Mouse (Mus musculus) adrenal gland, postnatal 14 days (tissue): ENCODE results near the gene Ramp2. TPM values are rescaled to one million over a fixed set of nuclear protein-coding genes. Genes with fewer than 3 reads are reported as not detected.

ENCODE experiments used
- DNase-seq: peaks from one replicate; pipeline ENCODE4 v3.0.0; 2021; ENCODE audit warnings: mixed read lengths
- long read RNA-seq, 2 experiments: library from polyadenylated mRNA; stranded (forward); transcript quantifications; one replicate each; pipeline ENCODE4 v2.0.0; 2021
- total RNA-seq: library from RNA; stranded (reverse); gene quantifications from 2 replicates; pipeline ENCODE4 v1.2.3, GENCODE M21; 2021

Ramp2 gene
- 107 and 145 TPM in 2 replicates for total RNA-seq
- long read RNA-seq, experiment 1, transcript Ramp2-204 (4 exons, 1,178 nt): major isoform, 53 of 73 reads
- long read RNA-seq, experiment 1, partial matches to known transcripts: 2 of 73 reads
- long read RNA-seq, experiment 1, other reads (novel, unspliced or antisense): 14 of 73 reads
- long read RNA-seq, experiment 2, transcript Ramp2-204 (4 exons, 1,178 nt): major isoform, 39 of 51 reads
- long read RNA-seq, experiment 2, partial matches to known transcripts: 1 of 51 reads
- long read RNA-seq, experiment 2, other reads (novel, unspliced or antisense): 9 of 51 reads

DNA sequence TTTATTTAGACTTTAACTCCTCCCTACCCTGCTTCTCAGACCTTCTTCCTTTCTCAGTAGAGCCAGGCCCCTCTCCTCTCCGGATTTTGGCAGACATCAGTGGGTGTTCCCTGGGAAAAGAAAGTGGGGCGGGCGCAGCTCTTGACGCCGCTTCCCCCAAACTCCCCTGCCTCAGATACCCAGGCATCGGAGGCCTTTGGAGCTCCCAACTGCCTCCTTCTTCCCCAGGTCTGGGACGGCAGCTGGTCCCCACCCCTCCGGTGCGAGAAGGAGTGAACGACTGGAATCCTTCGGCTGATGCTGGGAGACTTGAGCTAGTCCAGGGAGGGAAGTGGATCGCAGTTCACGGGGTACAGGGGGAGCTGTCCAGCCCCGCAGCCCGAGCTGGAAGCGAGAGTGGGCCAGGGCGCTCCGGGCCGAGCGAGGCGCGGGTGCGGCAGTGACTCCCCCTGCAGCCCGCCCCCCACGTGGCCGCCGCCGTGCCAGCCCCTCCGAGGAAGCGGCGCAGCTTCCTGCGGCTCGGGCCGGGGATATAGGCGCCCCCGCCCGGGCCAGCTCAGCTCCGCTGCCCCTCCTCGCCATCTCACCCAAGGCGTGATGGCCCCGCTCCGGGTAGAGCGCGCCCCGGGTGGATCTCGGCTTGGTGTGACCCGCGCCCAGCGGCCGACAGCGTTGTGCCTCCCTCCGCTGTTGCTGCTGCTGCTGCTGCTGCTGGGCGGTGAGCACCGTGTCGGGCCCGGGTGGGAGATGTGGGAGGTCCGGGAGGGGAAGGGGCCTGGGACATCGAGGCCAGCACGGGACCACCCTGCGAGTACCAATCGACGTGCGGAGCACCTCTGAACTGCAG, at the start of gene Ramp2:
Gene Ramp2 (plus strand): TSS at position 174 of the 847 bp plus-strand sequence.
- peak; percentile 72 for DNase-seq

DNA sequence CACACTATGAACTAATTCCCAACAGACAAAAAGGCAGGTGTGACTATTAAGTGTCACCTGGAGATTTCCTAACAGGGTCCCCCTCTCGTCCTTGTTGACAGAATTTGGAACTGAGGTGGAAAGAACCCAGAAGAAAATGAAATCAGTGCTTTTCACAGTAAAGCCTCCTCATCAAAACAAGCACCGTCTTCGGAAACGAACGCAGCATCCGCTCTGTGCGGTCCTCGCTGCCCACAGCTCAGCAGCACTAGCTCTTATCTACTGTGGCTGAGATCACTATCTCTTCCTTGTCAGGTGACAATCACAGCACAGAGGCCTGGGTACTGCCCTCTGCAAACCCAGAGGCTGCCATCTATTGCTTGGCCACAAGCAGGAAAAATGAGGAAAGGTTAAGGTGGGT, 49.7 kb upstream of the Ramp2 start:
- no peak for DNase-seq

DNA sequence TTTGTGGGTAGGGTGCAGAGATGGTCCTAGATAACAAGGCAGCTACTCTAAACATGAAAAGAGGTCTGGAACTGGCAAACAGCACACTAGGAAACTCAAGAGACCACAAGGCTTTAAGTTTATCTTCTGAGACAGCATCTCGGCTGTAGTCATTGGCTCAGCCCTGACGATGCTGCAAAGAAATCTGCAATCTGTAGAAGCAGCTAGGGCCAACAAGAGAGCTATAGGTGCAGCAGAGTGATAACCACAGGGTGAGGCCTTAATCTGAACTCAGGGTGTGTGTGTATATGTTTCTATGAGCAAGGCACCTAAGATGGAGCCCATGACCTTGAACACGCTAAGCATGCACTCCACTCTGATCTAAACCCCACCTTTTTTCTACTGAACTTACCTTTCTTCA, 46.3 kb upstream of the Ramp2 start:
- DNase-seq: no peak

DNA sequence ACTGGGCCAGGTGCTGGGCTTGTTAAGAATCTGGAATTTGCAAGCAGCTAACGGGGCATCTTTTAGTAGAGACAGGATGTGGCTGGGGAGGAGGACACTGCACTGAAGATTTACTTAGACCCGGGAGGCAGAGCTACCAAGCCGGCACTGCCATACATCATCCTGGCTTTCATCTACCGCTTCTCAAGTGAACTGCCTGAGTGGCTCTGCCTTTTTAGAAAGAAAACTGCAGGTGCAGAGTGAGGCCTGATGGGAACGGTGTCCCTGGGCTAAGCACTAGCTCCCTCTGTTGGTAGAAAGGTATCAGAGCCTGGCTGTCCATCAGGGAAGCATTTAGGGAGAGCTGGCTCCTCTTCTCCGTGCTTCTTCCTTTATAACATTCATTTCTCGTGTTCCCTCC, 44.8 kb upstream of the Ramp2 start:
- peak; percentile 66 for DNase-seq

DNA sequence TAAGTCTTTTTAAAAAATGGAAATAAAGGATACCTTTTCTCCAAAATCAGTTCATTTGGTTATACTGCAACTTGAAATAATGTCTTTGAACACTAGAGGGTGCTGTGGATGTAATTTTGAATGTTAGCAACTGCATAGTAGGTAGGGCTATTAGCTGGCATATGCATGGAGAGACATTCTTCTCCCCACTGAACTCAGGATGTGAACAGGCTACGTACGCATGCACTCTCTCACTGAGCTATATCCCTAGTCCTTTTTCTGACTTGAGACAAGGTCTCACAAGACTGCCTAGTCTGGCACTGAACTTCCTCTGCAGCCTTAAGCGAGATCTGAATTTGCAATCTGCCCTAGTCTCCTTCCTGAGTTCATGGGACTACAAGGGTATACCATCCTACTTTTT, 33.9 kb upstream of the Ramp2 start:
- DNase-seq: peak; percentile 21

DNA sequence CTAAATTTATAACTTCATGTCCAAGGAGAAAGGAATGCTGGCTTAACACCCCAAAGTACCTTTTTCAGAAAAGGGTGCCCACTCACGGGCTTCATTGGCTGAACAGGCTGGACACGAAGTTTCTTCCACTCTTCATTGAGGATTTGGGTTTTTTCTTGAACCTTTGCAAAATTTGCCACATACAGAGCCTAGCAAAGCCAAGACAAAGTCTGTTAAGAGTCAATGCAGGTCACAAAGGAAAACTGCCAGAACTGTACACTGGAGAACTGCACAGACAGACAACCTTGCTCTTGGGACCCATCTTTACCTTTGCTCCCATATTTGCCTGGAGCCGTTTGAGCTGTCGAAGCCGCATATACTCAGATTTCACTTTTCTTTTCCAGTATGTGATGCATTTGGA, 28.9 kb upstream of the Ramp2 start:
- no peak for DNase-seq

DNA sequence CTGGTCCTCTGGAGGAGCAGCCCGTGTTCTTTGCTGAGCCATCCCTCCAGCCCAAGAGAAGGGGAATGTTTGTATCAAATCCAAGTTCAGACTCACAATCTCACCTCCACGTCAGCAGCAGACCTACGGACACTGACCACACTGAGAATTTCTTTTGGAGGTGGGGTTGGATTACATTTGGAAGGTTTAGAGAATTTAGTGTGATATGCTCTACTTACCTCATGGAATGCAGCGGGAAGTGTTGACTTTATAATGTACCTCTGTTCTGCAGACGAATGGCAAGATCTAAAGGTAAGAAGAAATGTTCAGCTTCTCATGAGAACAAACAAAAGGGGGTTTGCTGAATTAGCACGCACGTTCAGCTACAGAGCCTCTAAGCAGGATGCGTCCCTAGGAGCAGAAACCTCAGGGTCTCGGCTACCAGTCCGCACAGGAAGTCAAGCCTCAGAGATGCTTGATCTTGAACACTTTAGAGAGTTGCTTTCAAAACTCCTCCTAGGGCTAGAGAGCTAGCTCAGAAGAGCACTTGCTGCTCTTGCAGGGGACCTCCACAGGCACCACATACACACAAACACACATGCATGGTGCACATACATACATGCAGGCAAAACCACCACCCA, 27.3 kb upstream of the Ramp2 start:
- no peak for DNase-seq

DNA sequence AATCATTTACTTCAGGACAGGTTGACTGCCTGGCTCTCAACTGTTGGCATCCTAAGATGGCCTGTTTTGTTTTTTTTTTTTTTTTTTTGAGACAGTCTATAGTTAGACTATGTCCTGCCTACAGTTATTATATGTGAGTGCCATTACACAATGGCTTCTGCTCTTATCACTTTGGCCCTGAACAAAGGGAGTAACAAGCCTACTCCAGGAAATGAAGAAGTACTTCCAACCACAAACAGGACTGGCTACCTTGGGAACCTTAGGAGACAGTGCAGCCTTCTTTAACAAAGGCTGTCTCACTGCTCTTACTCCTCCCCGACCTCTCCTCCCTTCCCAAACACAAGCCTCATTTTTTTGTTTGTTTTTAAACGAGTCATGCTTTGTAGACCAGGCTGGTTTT, 25.0 kb upstream of the Ramp2 start:
- DNase-seq: no peak

DNA sequence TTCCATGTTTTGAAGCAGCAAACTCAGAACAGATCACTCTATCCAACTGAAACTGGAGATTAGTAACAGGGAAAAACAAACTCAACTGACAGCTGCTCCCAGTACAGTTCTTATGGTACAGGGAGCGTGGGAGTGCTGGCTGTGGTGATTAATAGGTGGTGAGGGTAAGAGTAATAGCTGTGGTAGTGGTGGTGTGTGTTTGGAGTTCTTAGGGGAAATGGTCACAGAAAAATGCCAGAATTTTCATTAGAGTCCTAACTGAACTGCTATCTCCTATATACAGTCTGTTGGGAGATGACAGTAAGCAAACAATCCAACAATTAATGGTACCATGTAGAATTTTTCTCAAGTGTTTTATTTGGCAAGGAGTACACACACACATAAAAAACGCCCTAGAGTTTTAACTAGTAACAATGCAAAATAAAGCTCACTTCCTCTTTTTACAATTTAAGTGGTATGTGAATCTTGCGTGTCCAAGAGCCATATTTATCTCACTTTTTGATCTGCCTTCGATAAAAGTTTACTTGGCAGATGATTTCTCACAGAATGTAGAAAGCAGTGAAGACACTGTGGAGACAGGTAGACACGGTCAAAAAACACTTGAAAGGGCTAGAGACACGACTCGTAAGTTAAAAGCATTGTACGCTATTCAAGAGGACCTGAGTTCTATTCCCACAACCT, 24.4 kb upstream of the Ramp2 start:
- no peak for DNase-seq

DNA sequence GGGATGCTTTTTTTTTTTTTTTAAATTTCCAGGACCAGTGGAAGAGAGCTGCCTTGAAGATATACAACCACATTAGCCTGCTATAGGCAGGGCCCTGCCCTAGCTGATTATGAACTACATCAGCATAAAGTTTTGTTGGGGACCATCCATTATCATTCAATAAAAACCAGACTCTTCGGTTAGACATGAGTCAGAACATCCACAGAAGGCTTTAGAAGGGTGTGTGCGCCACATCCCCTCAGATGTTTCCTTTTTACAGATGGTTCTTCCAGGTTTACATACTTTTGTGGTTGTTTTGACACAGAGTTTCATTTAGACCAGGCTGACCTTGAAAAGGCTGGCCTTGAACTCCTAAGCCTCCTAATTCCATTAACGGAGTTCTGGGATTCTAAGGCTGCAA, 21.5 kb upstream of the Ramp2 start:
- no peak for DNase-seq

DNA sequence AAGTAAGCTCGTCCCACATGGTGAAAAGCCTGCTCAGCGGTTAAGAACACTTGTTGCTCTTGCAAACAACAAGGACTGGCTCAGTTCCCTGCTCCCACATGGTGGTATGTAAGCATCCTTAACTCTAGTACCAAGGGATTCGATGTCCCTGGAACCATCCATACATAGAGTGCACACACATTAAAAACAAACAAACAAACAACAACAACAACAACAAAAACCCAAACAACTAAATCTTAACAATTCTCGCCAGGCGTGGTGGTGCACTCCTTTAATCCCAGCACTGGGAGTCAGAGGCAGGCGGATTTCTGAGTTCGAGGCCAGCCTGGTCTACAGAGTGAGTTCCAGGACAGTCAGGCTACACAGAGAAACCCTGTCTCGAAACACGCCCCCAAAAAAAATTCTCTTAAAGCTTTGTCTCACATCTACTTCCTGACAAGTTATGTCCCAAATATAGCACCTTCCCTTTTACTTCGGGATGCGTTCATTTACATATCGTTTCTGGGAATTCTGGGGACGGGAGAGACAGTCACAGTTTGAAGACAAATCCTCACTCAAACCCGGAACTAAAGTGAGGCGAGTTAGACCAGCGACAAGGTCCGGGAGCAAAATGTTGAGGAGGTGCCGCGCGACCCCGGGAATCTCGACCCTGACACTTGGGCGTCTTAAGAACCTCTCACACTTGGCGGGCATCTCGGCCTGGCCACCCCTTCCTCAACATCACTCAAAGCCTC, 20.3 kb upstream of the Ramp2 start:
- DNase-seq: no peak

DNA sequence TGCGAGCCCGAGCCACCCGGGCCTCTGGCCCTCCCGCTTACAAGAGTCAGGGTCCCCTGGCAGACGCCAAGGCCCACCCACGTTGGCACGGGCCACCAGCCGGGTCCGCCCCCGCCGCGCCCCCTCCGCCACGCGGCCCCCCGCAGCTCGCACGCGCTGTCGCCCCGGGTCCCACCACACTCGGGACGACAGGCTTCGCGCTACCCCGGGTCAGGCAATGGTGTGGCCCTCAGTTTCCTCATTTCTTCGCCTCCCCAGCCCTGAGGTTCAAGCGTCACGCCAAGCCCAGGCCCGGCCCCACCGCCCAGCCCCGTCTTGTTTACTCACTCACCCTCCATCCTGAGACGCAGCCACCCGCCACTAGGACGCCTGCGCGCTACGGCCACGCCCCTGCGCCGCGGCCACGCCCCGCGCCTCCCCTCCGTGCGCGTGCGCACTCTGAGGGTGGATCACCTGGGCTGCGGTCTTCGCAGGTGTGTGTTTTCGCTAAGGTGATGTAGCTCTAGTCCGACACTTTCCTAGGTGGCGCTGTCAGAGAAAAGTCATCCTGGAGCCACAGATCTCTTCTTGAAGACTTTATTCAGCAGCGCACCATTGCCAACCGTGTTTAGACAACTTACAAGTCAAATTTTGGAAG, 19.6 kb upstream of the Ramp2 start, which contains the start of gene Ezh1:
Gene Ezh1 (minus strand): TSS at position 399 of the 637 bp plus-strand sequence.
- DNase-seq: peak; percentile 93

DNA sequence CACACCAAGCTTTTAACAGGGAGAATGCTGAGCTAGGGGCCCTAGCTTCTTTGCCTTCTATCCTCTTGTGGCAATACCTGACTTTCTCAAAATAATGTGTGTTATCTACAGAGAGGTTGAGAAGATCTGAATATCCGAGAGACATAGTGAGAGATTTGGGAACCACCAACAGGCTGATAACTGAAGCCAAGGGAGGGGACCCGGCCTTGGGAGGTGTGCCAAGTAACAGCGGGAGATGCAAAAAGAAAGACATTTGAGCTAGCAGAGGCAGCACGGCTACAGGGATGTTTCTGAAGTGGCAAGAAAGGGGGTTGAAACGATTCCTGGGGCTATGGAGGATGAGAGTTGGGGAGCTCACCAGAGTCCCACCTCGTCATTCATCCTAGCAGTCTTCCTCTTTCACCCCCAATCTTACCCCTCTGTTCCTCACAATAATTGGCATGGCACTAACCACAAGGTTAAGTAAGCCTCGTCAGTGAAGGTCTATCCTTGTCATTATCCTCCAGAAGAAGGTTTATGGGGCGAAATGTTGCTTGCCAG, 16.4 kb upstream of the Ramp2 start:
- peak; percentile 81 for DNase-seq

DNA sequence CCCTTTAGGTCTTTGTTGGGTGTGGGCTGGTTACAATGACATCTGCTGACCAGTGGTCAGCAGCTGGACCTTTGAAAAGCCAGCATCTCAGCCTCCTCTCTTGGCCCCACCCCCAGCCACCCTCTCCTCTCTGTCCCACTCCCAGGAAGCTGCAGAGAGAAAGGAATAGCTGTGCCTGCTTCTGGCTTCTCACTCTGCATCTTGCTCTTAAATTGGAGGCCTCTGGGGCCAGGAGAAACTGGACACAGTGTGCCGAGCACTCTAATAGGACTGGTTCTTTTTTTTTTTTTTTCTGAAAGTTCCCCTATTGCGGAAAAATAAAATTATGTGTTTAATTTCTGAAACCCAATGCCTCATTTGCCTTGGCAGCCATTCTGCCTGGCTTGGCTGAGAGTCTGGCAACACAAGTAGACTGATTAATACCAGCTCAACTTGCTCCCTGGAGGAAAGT, 15.7 kb upstream of the Ramp2 start:
- peak; percentile 49 for DNase-seq

DNA sequence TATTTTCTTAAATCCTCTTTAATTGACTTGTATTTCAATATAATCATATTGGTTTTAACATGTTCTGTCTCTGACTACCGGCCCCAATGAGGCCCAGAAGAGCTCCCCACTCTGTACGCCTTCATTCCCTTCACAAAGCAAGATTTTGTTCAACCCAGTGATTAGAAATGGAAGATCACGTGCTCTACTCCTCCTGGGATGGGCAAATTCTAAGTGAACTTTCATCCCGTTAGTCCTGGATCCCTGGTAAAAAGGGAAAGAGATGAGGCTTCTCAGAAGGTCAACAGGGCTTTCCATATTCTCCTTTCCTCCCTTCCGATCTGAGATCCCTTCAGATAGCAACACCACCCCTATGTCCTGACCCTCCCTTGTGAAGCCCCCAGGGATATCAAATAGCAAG, 15.3 kb upstream of the Ramp2 start:
- DNase-seq: peak; percentile 8

DNA sequence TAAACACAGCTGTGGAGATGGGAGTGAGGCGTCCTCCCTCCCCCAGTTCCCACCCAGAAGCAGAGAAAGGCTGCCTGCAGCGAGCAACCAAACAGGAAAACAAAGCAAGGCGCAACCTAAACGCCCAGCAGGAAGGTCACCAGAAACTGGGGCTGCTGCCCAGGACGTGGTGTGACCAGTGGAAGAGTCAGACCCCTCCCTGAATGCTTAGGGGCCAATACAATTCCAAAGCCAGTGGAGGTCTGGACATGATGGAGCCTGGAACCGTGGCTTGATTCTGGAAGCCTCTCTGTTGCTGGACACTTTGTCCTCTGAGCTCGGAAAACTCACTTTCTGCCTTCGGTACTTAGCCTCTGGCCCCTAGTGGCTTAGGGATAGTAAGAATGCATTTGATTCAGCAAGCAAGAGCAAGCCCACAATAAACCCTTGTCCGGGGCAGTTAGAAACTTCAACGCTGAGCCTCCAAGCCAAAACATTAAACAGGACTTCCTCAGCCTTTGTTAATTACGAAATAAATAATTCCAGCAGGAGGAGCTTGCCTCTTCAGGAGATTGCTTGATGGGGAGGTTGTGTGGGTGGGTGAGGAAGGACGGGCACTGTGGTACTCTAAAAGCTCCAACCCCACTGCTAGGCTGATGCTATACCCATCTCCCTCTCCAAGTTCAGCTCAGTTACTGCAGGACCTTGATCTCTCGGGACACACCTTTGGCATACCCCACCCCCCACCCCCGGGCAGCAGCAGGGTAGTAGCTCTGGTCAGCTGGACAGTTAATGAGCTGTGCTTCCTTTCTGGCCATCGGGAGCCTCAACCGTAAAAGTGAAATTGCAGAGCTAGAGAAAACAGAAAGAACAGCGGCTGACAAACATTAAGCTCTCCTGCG, 14.6 kb upstream of the Ramp2 start:
- peak; percentile 71 for DNase-seq

DNA sequence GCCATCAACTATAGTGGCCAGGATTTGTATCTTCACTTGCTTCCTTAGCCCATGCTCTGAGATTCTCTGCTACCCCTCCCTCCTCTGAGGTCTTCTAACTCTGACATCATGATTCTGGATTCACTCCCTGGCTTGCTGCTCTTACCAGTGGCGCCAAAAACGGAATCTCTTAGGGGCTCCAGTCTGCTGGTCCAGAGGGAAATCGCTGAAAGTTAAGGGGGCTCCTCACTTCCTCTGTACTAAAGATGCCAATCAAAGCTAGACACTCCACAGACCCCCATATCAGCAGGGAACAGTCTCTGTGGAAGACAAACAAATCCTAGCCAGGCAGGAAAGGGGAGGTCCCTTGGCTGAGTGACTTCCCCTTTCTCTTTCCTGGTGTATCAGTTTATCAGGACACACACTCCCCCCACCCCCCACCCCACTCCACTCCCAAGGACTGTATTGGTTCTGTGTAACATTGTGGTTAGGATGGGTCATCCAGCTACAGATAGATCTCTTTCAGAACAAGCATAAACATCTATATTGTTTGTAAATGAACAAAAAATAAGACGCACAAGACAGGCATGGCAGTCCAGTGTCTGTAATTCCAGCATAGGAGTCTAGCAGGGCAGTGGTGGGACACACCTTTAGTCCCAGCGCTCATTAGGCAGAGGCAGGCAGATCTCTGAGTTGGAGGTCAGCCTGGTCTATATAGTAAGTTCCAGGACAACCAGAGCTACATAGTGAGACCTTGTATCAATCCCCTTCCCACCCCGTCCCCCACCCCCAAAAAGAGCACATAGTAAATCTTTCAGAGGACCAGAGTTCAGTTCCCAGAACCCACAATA, 13.6 kb upstream of the Ramp2 start:
- DNase-seq: peak; percentile 28

DNA sequence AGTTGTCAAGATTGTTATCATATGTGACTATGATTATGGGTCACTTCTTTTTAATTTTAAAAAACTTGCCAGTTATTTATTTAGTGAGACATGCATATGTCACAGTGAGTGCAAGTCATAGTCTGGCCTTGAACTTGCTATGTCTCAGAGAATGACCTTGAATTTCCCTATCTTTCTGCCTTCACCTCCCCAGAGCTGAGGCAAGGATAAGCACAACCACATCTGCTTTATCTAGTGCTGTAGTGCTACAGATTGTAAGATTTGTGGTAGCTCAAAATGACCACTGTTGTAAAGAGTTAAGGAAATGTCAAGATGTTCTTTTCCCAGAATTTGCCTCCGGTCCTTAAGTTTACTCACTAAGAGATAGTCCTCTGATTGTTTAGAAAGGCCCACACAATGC, 12.6 kb upstream of the Ramp2 start:
- no peak for DNase-seq

DNA sequence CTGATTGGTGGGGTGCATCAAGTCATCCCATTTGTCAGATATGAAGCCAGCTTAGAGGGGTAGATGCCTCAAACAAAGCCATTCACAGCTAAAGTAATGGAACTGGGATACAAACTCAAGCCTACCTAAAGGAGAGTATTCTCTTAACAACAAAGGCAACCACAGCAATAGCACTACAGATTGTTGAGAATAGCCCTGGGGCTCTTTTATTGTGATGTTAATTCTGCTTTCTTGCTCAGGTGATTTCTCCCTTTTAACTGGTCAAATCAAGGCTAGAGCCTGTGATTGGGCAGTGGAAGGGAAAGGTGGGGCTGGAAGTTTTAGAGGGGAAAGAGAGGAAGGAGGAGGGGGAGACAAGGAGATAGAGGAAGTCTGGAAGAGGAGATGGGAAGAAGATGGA, 11.7 kb upstream of the Ramp2 start:
- DNase-seq: no peak
